Mouse (Mus musculus): ENCODE results near the gene Gm10638.

The Gm10638 gene

DNA sequence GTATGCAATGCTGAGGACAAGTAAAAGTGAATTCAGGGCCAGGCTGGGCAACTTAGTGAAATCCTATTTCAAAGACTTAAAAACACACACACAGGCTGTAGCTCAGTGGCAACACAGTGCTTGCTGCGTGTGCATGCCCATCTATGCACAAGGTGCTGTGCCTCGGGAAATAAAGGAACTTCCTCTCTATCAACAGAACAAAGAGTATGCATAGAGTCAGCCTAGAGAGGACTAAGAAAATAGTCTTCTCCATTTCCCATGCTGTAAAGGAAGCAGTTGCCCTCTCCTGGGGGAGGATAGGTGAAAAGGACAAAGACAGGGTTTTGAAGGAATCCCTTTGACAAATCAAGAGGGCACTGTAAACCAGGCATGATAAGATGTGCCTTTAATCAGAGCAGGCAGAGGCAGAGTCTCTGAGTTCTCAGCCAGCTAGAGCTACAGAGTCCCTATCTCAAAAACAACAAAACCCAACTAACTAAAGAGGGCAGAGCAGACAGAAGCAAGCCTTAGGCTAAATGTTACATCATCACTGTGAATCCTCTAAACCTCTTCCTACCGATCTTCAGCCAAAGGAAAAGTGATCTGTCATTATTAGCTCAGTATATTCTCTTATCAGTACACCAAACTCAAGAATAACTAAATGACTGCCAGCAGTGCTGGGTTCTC, 9.9 kb upstream of the Gm10638 start:
- DNase-seq (ENCODE audit: low read depth, low spot score), result no peak

DNA sequence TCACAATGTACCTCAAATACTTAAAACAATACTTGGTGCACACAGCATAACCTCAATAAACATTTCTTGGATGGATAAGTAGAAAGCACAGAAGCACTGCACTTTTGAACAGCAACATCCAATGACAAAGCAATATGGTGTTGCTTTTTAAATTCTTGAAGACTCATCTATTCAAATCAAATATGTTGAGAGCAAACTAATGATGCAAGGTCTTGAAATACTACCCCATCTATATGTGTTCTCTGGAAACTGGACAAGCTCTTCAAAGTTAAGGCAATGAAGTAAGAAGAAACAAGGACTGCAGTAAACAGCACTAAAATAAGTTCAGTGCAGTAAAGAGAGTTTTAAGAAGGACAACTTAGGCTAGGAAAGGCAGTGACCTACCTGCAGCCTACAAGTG, 4.6 kb upstream of the Gm10638 start:
- DNase-seq (ENCODE audit: low read depth, low spot score), result no peak

DNA sequence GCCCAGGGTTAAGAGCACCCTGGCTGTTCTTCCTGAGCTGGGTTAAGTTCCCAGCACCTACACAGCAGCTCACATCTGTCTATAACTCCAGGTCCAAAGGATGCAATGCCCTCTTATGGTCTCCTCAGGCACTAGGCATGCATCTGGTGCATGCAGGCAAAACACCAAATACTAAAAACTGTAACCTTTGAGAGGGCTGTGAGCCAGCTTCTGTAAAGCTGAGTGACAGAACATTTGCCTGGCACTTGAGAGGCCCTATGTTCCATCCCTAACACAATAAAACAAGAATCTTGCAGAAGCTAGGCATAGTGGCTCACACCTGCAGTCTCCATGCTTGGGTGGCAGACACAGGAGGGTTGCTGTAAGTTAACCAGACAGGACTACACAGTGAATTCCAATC, 3.9 kb upstream of the Gm10638 start:
- DNase-seq (ENCODE audit: low read depth, low spot score), result no peak

DNA sequence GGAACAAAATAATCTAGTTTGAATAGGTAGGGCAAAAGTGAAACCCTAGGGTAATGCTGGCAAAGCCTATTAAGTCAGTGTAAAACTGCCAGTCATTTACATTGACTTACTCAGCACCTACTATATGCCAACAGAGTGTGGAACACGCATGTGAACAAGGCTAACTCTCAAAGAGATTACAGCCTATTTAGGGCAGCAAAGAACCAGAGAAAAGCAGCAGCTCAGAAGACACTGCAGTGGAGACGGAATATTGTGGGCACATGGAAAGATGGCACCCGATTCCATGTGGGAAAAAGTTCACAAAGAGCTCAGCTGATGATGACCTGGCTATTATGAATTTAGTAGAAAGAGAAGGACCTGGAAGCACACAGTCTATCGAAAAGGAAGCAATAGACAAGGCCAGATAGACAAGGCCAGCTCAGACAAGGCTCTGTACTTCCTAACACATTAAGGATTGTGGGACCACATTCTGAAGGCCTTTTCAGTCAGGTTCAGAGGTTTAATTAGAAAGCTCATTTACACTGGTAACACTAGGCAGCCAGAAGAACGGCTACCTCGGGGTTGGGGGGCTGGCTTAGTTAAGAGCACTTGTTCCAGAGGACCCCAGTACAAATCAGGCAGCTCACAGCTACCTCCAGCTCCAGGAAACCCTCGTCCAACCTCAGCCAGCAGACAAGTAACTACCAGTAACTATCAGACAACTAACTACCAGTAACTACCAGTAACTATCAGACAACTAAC, 2.7 kb upstream of the Gm10638 start:
- DNase-seq (ENCODE audit: low read depth, low spot score), result no peak

DNA sequence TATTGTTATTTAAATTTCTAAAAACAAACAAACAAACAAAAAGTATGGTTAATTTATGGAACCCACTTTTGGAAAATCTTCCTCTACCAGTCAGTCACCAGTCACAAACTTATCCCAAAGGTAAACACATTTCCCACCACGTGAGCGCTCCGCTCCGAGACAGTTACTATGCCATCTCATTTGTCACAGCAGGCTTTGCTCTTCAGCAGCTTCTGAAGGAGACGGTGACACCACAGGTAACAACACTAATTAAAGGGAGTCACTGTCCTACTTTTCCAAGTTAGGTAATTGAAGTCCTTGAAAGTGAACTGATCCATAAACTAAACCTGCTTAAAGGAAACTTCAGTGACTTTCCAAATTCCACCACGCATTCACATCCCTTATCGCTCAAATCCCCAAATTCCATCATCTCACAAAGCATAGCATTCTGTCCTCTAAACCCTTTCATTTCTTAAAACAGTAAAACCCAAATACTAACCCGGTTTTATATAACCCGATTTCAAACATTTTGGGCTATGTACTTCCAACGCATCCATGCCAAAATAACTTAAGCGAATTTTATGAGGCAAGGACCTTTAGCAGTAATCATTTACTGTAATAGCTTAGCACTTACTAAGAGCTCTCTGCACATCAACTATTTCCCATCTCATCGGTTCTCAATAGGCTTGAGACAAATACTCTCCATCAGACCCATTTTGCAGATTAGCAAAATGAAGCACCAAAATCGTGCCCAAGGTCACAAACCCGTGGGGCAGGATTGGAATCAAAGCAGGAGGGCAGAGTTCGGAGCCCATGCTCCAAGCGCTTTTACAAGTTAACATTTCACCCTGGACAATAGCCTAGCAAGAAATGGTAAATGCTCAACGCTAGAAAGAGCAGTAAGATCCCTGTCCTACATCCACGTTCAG, 932 bp upstream of the Gm10638 start:
- DNase-seq (ENCODE audit: low read depth, low spot score), result no peak

DNA sequence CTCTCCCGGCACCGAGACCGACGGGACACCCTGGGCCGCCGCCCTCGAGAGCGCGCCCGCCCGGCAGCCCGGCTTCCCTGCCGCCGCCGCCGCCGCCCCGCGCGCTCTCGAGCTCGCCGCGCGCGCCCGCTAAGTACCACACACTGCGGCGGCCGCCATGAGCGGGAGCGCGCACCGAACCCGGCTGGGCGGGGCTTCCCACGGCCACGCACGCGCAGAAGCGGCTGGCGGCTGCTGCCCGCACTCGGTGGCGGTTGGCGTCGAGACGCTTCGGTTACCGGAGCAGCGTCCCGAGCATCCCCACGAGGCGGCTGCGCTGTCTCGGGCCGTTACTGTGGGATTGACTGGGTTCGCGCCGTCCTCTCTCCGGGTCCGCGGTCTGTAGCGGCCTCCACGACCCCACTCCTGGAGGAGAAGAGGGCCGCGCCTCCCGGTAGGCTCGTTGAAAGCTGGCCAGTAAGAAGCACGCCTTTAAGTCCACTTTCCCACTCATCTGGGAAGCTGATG, 489 bp downstream of the Gm10638 start:
- DNase-seq (ENCODE audit: low read depth, low spot score), result peak; percentile 81

DNA sequence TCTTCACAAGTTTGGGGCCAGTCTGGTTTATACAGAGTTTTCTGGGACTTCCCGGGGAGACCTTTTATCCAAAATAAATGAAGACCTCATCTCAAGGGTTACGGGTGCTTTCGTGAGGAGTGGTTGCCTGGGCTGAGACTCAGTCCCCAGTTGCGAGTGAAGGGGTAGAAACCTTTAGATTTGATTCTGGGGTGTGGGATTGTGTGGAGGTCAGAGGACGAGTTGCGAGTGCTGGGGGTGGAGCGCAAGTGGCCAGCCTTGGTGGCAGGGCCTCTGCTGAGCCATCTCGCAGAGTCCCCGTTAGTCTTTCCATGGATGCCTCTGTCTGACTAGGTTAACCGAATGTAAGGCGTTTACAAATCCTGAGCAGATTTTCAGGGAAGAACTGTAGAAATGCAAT, 1.0 kb downstream of the Gm10638 start:
- no peak for DNase-seq (ENCODE audit: low read depth, low spot score)

DNA sequence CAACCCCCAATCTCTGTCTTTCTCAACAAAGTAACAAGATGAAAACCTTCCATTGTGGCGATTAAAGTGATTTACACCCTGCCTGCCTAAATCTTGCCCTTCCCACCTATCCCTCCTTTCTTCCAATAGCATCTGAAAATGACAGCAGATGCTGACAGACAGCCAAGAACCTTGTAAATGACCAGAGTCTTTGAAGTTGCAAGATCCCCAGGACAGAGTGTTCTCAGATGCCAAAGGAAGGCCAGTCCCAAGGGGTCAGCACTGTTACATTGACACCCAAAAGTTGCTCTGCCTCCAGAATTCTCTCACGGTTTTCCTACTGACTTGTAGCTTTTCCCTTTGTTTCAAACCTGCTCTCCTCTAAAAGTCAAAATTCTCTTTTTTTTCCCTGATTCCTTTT, 4.3 kb downstream of the Gm10638 start:
- DNase-seq (ENCODE audit: low read depth, low spot score), result no peak

DNA sequence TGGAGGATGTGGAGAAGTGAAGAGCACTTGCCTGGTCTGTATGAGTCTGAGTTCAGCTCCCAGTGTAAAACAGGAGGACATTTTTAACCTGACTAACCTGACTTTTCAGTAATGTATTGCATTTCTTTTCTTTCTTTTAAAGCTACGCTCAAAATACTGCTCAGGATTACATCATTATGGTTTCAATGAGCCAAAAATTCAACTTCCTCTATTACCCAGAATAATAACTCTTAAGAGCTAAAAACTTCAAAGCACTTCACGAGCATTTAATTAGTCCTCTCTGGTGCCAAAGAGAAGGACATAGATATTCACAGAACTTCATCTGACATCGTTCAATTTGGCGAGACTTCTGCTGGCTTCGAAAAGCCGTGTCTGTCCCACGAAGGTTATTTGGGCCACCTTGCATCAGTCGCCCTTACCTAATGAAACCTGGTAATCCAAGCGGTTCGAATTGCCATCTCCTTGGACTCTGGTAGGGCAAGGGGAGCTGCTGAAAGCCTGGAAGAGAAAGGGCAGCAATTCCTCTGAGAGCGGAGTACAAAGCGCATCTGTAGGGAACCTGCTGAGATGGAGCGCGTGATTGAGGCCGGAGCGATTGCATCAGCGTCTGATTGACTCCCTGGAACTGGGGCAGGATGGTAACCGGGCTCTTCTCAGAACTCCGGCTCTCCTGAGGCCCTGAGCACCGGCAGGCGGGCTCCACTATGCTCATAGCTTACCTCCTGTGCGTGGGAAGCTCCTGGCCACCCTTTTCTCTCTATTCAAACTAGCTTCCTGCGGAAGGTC, 11.6 kb downstream of the Gm10638 start:
- no peak for DNase-seq (ENCODE audit: low read depth, low spot score)

DNA sequence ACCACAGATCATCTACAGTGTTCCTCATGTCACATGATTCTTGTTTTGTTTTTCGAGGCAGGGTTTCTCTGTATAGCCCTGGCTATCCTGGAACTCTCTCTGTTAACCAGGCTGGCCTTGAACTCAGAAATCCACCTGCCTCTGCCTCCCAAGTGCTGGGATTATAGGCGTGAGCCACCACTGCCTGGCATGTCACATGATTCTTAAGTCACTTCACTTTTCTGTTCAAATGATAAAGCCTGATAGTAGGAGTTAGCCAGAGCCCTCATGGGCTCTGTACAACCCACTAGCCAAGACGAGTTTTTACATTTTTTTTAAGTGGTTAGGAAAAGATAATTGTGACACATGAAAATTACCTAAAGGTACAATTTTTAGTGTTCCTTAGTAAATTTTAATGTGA, 13.2 kb downstream of the Gm10638 start:
- DNase-seq (ENCODE audit: low read depth, low spot score), result no peak

DNA sequence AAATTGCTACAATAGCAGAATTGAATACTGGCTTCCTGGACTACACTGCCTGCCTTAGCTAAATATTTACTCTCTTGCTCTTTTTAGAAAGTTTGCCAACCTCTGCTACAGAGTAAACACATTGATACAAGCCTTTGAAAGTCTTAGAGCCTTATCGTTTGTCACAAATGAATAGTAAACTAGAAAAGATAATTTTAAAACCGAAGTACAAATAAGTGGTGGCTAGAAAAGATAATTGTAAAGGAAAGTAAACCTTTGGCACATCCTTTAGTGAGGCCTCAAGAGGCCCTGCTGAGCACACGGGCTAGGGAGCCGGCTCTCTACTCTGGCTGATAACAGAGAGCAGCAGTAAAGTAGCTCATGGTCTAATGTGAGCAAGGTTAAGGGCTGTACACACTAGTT, 13.6 kb downstream of the Gm10638 start:
- DNase-seq (ENCODE audit: low read depth, low spot score), result no peak

DNA sequence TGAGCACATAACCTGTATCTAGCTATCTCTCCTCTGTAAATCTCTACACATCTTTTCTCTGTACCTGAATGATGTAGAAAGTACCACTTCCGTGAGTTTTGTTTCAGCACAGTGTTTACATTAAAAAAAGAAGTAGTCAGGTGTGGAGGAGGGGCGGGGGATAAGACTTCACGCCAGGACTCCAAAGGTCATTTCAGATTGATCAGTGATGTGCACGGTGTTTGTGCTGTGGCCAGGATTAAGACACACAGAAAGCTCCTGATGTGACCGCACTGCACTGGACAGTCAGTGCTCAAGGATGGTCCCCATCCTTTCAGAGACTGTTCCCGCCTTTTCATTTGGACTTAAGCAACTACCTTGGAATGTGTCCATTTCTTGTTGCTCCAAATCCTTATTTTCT, 15.2 kb downstream of the Gm10638 start:
- no peak for DNase-seq (ENCODE audit: low read depth, low spot score)

DNA sequence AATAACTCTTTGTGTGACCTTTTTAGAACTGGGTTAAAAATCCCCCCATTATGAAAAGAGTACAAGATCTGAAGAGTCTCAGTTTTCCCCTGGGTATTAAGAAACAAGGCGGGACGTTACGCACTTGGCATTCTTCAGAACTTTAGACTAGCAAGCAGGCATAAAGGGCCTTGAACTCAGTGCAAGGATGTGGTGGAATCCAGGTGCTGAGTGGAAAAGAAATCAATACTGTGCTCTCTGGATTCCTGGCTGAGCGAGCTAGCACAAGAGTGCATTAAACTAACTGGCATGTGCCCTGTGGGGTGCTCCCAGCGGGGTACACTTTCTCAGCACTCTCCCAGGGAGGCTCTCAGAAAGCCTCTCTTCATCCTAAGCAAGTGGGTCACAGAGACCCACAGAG, 17.3 kb downstream of the Gm10638 start:
- DNase-seq (ENCODE audit: low read depth, low spot score), result no peak

DNA sequence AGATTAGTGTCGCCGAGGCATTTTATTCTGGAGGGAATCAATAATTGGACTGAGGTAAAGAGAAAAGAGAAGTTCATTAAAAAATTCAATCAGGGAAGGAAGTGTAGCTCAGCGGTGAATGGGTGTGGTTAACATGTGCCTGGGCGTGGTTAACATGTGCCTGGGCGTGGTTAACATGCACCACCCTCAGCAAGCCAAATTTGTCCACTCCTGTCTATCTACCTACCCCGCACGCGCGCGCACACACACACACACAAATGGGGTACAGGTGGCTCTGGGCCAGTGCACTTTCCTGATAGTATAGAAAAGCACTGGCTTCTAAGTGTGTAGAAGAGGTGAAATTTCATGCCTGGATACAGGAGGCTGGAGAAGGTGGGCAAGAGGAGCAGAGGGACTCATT, 19.7 kb downstream of the Gm10638 start:
- DNase-seq (ENCODE audit: low read depth, low spot score), result no peak

DNA sequence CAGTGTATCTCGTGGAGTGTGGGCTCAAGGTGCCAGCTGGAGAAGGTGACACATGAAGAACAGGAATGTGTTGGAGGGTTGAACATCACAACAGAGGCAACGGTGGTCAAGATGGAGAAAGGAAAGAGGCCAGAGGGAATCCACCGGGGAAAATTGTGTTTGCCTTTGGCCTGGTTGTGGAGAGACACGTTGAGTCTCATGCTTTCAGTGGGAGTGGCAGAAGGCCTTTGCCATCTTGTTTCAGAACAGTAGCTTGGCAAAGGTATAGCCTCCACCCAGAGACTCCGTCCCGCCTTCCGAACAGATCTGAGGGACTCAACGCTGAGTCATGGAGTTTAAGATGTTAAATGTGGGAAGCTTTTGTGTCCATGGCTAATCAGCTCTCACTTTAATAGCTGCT, 20.2 kb downstream of the Gm10638 start:
- DNase-seq (ENCODE audit: low read depth, low spot score), result no peak

DNA sequence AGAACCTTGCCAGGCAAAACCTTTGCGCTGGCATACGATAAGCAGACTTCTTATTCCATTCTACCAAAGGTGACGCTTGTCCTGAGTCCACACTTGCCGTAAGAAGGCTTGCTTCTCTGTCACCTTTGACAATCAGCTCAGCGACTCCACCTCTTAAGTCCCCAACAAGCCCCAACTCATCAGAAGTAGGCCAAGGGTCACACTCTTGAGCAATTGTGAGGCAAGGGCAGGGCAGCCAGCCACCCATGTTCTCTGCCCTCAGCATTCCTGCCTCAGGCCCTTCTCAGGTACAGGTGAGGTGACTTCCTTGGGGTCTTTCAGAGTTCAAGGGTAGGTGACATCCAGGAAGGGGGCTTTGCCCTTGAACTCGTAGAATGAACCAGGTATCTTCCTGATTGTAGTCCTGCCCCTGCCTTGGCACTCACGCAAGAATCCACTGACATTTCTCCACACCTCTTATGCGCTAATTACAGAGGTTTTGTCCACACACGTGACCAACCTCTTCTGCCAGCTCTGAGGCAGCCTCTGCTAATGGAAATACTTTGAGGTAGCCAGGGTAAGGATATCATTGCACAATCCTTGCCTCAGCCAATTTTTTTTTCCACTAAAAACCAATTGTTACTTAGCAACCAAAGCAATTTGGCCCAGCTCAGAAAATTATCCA, 21.2 kb downstream of the Gm10638 start:
- no peak for DNase-seq (ENCODE audit: low read depth, low spot score)

DNA sequence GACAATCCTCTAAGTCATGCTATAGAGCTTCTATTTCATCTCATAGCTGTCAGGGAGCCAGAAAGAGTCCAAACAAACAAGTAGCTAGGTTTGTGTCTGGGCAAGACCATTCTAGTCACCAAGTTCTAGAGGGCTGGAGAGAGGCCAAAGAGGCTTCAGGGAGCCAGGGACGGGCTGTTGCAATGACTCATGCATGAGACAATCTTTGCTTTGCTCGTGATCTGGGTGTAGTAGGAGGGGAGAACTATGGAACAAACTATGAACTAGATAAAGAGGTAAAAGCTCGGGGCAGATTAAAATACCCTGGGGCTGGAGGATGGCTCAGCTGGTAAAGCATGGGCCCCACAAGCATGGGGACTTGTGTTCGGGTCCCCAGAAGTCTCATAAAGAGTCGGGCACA, 23.0 kb downstream of the Gm10638 start:
- DNase-seq (ENCODE audit: low read depth, low spot score), result no peak

DNA sequence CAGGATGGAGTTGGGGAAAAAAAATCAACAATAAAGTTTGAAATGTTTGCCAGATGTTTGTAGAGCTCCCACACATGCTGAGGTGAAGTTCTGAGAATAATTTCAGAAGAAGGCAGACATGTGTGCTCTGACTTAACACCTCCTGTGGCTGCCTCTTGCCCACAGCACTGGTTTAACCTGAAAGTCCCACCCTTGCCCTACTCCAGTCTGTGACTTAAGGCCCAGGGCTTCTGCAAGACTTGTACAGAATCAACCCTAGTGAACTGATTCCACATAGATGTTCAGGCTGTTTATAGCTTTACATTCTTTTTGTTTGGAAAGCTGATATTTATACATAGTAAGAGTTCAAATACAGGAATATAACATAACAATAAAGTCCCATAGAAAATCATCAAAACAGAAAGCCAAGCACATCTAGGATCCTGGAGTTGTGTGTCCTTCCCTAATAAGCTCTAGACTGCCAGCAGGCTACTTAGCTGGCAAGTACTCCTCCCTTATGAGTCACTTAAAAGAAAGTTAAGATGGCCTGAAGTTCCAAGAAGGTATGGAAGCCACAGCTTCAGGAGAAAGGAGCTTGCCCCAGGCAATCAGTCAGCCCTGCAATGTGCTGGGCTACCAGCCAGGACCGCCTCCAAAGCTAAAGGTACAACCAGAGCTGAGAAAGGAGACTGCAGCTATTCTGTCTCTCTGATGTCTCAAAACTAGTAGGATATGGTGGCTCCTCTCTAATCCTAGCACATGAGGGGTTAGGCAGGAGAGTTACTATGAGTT, 24.6 kb downstream of the Gm10638 start:
- DNase-seq (ENCODE audit: low read depth, low spot score), result no peak

DNA sequence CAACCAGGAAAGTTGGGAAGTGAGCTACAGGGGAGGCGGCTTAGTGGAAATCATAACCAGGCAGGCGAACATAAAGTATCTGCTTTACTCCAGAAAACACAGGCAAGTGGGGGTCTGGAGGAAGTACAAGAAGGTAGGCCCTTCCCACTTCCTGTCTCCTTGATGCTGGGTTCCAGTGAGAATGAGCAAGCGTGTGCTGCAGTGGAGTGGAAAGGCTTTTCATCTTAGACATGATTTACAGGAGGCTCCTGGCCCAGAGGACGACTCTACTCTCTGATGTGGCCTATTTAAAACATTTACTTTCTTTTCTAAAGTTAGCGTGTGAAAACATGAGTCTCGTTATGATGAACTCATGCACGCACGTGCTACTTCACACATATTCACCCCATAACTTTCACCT, 33.7 kb downstream of the Gm10638 start:
- no peak for DNase-seq (ENCODE audit: low read depth, low spot score)

DNA sequence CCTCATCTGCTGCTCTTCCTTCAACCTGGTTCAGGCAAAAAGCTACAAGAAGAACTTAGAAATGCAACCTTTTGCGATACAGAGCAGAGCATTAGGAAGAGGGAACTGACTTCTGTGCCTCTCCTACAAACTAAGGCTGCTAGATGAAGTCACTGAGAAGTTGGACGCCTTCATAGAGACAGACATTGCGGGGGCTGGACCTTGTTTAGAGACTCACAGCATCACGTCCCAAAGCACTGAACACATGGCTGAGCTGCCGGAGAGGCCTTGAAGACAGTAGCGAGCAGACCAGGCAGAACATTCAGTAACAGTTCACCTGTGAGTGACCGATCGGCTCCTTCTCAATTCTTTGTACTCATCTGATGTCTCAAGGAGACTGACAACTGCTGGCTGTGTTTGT, 35.6 kb downstream of the Gm10638 start:
- DNase-seq (ENCODE audit: low read depth, low spot score), result no peak

All from retina, adult 2 months (tissue).